Mouse (Mus musculus) thymus, postnatal 25 days (tissue): Measurements from ENCODE around the gene Miga1.
A peak's percentile ranks its signal among the peaks of the same experiment; 100 is the strongest.
"Not testable (repeated sequence)": the region's sequence is repeated elsewhere in the genome, so short reads cannot be mapped to it uniquely, and the experiment has no call there.

Experiments used
- DNase-seq: peaks from one replicate; pipeline ENCODE4 v3.0.0; 2022

Gene Miga1

GRCm38 (mm10) chr3:152321765-152322547 is 18.3 kb downstream of the Miga1 start:
- DNase-seq, result no peak

DNA sequence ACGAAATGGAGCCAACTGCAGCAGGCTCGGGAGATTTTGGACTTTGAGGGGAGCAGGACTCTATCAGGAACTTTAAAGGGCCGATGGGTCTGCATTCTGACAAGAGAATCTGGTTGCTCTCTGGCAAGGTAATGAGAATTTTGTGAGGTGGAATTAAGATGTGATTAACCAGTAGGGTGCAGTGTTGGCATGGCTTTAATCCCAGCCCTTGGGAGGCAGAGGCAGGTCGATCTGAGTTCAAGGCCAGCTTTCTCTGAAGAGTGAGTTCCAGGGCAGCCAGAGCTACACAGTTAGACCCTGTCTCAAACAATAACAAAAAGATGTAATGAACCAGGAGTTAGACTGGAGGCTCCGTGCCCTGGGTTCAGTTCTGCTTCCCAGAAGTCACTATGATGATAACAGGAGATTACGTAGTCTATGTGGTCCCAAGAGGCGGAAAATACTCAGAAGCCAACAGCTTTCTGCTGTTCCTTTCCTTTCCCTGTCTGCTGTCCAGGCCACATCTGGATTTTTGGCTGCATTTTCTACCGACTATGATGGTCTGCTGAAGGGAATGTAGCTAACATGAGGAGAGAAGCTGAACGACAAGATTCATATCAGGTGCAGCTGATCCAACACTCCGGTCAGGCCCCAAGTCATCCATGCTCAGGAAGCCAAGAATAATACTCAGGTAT is 19.1 kb downstream of the Miga1 start:
- no peak for DNase-seq

DNA sequence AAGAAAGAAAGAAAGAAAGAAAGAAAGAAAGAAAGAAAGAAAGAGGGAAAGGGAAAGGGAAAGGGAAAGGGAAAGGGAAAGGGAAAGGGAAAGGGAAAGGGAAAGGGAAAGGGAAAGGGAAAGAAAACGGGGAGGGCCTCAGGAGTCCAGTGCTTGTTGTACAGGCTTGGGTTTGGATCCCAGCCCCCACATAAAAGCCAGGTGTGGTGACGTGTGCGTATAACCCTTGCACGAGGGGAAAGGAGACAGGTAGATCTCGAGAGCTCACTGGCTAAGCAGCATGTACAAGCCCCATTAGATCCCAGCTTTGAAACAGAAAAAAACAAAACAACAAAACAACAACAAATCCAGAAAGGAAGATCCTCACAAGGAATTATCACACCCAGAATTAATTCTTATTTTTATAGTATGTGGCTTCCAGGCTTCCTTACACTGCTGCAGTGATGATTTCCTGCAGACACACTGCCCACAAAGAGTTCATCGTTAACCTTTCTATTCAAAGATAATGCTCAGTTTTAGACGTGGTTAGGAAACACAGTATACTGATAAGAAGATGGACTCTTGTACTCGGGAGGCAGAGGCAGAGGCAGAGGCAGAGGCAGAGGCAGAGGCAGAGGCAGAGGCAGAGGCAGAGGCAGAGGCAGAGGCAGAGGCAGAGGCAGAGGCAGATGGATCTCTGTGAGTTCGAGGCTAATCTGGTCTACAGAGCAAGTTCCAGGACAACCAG is 23.6 kb downstream of the Miga1 start:
- not testable (repeated sequence) for DNase-seq

GRCm38 (mm10) chr3:152315613-152316012 is 24.6 kb downstream of the Miga1 start:
- DNase-seq, result peak; percentile 79

GRCm38 (mm10) chr3:152314666-152315065 is 25.5 kb downstream of the Miga1 start:
- DNase-seq, result not testable (repeated sequence)

DNA sequence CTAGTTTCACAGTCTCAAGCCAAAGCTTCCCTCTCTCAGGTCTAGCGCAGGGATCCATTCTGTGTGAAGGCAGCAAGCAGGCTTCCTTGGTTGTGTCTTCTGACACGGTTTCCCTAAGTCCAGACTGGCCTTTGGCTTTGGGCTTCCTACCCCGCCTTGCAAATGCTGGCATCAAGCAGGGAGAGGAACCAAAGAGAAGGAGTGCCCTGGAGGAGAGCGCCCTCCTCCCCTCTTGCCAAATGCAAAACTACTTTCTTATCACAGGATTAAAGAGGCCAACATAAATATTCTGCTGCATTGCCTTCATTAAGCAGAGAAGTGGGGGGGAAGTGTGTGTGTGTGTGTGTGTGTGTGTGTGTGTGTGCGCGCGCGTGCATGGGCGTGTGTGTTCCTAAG is 31.0 kb downstream of the Miga1 start:
- no peak for DNase-seq

- no peak for DNase-seq
Observed at GRCm38 (mm10) chr3:152308485-152309249, 31.5 kb downstream of the Miga1 start.

- no peak for DNase-seq
Observed at GRCm38 (mm10) chr3:152305971-152306370, 34.2 kb downstream of the Miga1 start.

DNA sequence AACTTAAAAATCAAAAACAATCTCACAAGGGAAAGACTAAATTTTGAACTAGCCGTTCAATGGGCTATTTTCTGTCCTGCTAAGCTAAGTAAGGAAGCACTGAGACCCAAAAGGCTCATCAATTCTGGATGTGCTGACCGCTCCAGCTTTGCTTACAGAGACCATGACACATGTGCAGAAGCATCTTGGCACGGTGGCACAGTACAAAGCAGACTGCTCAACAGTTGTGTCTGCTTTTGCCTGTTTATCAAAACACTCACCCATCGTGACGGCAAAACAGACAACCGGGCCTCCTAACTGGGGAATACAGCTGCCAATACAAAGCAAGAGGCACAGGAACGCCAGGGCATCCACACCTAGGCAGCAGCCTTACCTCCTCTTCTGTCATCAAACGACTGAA is 35.1 kb downstream of the Miga1 start:
- no peak for DNase-seq

DNA sequence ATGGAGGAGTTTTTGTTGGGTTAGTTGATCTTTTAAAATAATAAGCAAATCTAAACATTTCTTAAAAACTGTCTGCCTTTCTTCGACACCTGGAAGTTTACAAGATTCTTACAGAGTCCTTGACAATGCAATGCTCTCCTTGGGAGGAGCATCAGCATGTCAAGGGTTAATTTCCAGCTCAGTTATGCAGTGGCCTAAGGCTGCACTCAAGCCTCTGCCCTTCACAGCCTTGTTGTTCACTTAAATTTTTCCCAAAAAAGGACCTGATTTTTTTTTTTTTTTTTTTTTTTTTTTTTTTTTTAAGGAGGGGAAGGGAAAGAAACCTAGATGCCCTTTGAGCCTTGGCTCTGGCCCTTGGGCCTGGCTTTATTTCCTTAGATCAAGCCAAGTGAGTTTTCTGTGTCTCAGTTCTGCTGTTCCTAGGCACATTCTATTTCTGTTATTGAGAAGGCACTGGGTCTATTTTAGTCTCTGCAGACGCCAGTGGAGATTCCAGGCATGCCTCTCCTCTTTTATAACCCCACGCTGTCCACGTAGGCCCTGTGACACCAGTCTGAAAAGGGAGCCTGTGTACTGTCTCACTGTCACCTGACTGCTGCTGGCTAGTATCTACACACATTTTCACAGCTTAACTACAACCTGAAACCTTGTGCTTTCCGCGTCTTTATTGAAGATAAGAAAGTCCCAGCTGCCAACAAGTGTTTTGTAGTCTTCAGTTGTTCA is 36.0 kb downstream of the Miga1 start:
- no peak for DNase-seq

GRCm38 (mm10) chr3:152302991-152303390 is 37.2 kb downstream of the Miga1 start:
- DNase-seq, result no peak

GRCm38 (mm10) chr3:152300376-152301337 is 39.5 kb downstream of the Miga1 start:
- no peak for DNase-seq

DNA sequence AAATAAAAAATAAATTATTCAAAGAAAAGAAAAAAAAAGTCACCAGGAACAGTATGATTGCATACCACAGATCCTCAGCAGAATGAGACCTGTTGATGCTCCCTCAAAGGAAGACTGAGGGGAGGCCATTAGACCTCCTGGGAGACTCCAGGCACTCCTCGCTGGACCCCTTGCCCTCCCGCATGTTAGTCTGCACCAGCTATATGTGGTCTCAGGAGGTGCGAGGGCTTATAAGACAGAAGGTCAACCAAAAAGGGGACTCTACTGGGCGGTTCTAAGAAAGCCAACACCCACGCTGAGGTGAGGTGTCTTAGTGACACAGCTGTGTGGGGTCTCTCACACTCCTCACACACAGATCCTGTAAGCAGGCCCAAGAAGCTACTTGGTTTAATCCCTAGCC is 44.3 kb downstream of the Miga1 start:
- DNase-seq, result no peak

- no peak for DNase-seq
Observed at GRCm38 (mm10) chr3:152294400-152294799, 45.8 kb downstream of the Miga1 start.

DNA sequence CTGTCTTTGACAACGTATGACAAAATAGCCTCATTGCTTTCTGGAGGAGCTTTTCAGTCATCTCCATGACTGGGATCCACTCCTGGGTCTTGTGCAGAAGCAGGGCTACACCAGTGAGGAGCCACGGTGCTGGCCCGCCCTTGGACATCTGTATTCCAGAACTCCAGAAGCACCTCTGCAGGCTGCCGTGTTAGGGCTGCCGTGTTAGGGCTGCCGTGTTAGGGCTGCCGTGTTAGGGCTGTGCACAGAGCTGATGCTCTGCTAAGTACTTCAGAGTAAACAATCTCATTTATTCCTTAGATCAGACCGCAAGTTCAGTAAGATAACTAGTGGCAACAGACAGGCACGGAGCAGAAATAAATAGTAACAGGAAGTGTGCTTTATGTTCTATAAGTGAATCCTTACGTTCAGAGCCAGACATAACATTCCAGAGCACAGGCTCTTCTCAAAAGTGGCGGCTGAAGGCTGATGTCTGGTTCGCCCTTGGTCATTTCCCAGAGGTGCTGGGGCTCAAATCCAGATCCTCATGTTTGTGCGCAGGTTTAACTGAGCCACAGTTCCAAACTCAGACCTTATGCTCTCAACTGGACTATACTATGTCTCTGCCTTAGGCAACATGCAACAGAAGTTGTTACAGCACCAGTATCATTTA is 46.6 kb downstream of the Miga1 start:
- no peak for DNase-seq

- DNase-seq, result no peak
Observed at GRCm38 (mm10) chr3:152291895-152292294, 48.3 kb downstream of the Miga1 start.

GRCm38 (mm10) chr3:152290175-152290798 is 49.9 kb downstream of the Miga1 start:
- DNase-seq, result no peak

- DNase-seq, result no peak
Observed at GRCm38 (mm10) chr3:152288740-152289139, 51.5 kb downstream of the Miga1 start.

DNA sequence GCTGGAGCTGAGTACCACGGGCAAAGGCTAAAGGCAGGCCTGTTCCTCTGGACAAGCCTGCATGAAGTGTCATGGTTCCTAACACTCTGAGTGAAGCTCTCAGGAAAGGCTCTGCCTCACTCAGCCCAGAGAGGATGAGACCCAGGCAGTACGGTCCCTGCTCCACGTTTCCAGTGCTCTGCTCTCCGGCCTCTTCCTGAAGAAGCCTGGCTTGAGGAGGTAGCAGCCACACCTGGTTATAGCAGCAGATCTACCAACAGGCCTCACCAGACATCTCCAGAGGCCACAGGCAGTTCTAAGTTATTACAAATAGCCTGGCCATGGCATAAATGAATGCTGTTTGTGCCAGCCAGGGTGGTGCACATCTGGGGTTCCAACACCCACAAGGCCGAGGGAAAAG is 51.9 kb downstream of the Miga1 start:
- DNase-seq, result no peak

DNA sequence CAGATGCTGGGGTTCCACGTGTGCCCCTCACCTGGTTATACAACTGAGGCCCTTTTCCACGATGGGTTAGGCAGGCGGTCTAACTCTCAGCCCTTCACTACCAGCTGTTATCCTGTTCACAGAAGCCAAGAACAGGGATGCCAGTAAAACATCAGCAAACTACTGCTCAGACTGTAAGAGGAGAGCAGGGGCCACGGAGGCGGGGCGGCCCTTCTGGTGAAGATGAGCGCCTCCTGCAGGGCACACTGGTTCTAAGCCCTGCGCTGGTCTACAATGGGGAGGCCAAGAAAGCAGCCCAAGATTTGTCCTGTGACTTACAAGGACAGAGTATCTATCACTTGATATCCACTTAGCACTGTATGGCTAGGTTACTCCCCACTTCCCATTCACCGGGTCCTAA is 52.4 kb downstream of the Miga1 start:
- DNase-seq, result no peak
